Mouse (Mus musculus) embryonic stem cell, embryonic (primary cell): ENCODE measurements at regions not wholly inside any gene's neighbourhood (a gene's known extent, or its start where the extent isn't known, plus 50 kb on each side); places are given as distances from the start of the nearest gene placed in this dataset.

Experiments
- CTCF ChIA-PET, 4 experiments: fragments of 300-600 bp in 2 of 4; fragments of 350-600 bp in 2 of 4; sonication (Branson Sonifier 250); formaldehyde crosslinking; loops; one replicate each; lab custom pipeline; 2022; ENCODE audit warnings: inconsistent platforms in 2 of 4; lab: Charles Lee
- POLR2A ChIA-PET, 4 experiments: fragments of 300-600 bp in 2 of 4; fragments of 350-600 bp in 2 of 4; sonication (Branson Sonifier 250); formaldehyde crosslinking; loops; one replicate each; lab custom pipeline; 2022; ENCODE audit warnings: antibody characterized with exemption in 4 of 4, inconsistent platforms in 1 of 4; lab: Charles Lee

DNA sequence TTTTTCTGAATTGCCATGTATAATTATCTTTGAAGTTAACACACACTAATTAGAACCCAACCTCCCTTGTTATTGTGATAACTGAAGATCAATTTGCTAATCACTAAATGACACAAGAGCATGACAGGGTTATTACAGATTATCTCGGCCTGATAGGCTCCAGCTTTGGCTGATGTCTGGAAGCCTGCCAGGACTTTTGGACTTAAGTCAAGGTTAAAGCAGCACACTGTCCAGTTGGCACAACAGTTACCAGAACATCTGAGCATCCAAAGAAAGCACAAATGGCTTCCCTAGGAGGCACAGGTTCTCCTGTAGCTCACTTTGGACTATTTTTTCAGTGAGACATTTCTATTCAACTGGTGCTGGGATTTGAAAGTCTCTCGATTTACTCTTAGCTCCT is 475.0 kb upstream of the A730009L09Rik start:
- ChIA-PET POLR2A (no interaction called here), CTCF (no interaction called here)

DNA sequence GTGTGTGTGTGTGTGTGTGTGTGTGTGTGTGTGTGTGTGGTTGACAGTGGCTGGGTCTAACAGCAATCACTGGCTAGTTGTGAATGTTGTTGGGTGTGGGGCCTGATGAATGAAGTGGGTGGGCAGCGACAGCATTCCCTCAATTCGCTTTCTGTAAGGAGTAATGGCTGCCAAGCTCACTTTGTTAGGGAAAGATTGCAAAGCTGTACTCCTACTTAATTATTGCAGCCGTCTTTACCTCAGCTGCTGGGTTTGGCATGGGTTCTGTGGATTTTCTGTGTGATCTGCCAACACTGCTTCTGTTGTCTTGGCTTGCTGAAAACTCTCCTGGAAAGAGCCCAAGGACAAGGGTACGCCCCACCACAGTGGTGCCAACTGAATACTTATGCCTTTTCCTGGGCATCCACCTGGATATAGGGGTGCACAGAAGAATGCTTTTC is 472.9 kb upstream of the A730009L09Rik start:
- CTCF ChIA-PET, result no interaction called here
- POLR2A ChIA-PET, result interaction anchor here in 1 of 4 experiments (0.7 kb wide), 1 partner anchor 257 kb away, joined by 3 read pairs; no protein-coding TSS in a partner anchor

DNA sequence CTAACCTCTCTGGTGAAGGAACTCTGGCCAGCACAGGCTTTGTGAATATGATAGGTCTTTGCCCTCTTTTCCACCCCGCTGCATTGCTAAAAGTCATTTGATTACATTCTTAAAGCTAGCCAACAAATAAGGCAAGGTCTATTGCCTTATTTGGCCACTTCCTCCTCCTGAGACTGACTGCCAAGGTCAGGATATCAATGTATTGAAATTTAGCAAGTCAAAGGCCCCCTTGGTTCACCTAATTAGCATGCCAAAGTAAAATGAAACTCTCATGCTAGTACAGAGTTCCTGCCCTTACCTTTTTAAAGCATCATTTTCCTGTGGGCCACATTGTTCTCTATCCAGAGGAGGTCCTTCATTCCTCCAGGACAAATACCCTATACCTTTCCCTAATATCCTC is 469.6 kb upstream of the A730009L09Rik start:
- POLR2A ChIA-PET, result no interaction called here
- CTCF ChIA-PET, result interaction anchor here in 1 of 4 experiments (0.6 kb wide), 1 partner anchor 80 kb away, joined by 3 read pairs; no protein-coding TSS in a partner anchor
